Mouse (Mus musculus): Measurements from ENCODE around the gene Ccdc9b.

Ccdc9b gene

GRCm38 (mm10) chr2:118761906-118762783 lies at the start of gene Ccdc9b:
Gene Ccdc9b, minus strand, starts transcription at chr2:118762661.
- DNase-seq (ENCODE audit: extremely low read depth, low read depth, low spot score), result no peak

- no peak for DNase-seq (ENCODE audit: extremely low read depth, low read depth, low spot score)
Measured at GRCm38 (mm10) chr2:118810861-118811260, 48.4 kb upstream of the Ccdc9b start.

- no peak for DNase-seq (ENCODE audit: extremely low read depth, low read depth, low spot score)
Measured at GRCm38 (mm10) chr2:118806860-118807259, 44.4 kb upstream of the Ccdc9b start.

GRCm38 (mm10) chr2:118805756-118806155 lies 43.3 kb upstream of the Ccdc9b start:
- DNase-seq (ENCODE audit: extremely low read depth, low read depth, low spot score), result no peak

GRCm38 (mm10) chr2:118805137-118805536 lies 42.7 kb upstream of the Ccdc9b start:
- no peak for DNase-seq (ENCODE audit: extremely low read depth, low read depth, low spot score)

- no peak for DNase-seq (ENCODE audit: extremely low read depth, low read depth, low spot score)
Measured at GRCm38 (mm10) chr2:118804474-118804873, 42.0 kb upstream of the Ccdc9b start.

- no peak for DNase-seq (ENCODE audit: extremely low read depth, low read depth, low spot score)
Measured at GRCm38 (mm10) chr2:118802542-118803118, 40.2 kb upstream of the Ccdc9b start.

- DNase-seq (ENCODE audit: extremely low read depth, low read depth, low spot score), result no peak
Measured at GRCm38 (mm10) chr2:118793636-118794035, 31.2 kb upstream of the Ccdc9b start.

- DNase-seq (ENCODE audit: extremely low read depth, low read depth, low spot score), result no peak
Measured at GRCm38 (mm10) chr2:118792259-118792613, 29.8 kb upstream of the Ccdc9b start.

GRCm38 (mm10) chr2:118791591-118792258 lies 29.3 kb upstream of the Ccdc9b start:
- no peak for DNase-seq (ENCODE audit: extremely low read depth, low read depth, low spot score)

- DNase-seq (ENCODE audit: extremely low read depth, low read depth, low spot score), result no peak
Measured at GRCm38 (mm10) chr2:118790551-118791525, 28.4 kb upstream of the Ccdc9b start.

GRCm38 (mm10) chr2:118790221-118790550 lies 27.7 kb upstream of the Ccdc9b start:
- DNase-seq (ENCODE audit: extremely low read depth, low read depth, low spot score), result no peak

- DNase-seq (ENCODE audit: extremely low read depth, low read depth, low spot score), result peak; percentile 21
Measured at GRCm38 (mm10) chr2:118789501-118789900, 27.0 kb upstream of the Ccdc9b start.

GRCm38 (mm10) chr2:118786525-118786924 lies 24.1 kb upstream of the Ccdc9b start:
- DNase-seq (ENCODE audit: extremely low read depth, low read depth, low spot score), result no peak

GRCm38 (mm10) chr2:118783663-118784062 lies 21.2 kb upstream of the Ccdc9b start:
- no peak for DNase-seq (ENCODE audit: extremely low read depth, low read depth, low spot score)

GRCm38 (mm10) chr2:118783093-118783492 lies 20.6 kb upstream of the Ccdc9b start:
- DNase-seq (ENCODE audit: extremely low read depth, low read depth, low spot score), result no peak

GRCm38 (mm10) chr2:118782303-118782702 lies 19.8 kb upstream of the Ccdc9b start:
- no peak for DNase-seq (ENCODE audit: extremely low read depth, low read depth, low spot score)

- no peak for DNase-seq (ENCODE audit: extremely low read depth, low read depth, low spot score)
Measured at GRCm38 (mm10) chr2:118781115-118781514, 18.7 kb upstream of the Ccdc9b start.

- DNase-seq (ENCODE audit: extremely low read depth, low read depth, low spot score), result no peak
Measured at GRCm38 (mm10) chr2:118779504-118780480, 17.3 kb upstream of the Ccdc9b start, which contains the start of gene Disp2. Gene Disp2, plus strand, starts transcription at chr2:118779719.

GRCm38 (mm10) chr2:118779065-118779464 lies 16.6 kb upstream of the Ccdc9b start:
- no peak for DNase-seq (ENCODE audit: extremely low read depth, low read depth, low spot score)
